14 mouse cellular contexts compared by ENCODE assay signal in the genomic region with DNA sequence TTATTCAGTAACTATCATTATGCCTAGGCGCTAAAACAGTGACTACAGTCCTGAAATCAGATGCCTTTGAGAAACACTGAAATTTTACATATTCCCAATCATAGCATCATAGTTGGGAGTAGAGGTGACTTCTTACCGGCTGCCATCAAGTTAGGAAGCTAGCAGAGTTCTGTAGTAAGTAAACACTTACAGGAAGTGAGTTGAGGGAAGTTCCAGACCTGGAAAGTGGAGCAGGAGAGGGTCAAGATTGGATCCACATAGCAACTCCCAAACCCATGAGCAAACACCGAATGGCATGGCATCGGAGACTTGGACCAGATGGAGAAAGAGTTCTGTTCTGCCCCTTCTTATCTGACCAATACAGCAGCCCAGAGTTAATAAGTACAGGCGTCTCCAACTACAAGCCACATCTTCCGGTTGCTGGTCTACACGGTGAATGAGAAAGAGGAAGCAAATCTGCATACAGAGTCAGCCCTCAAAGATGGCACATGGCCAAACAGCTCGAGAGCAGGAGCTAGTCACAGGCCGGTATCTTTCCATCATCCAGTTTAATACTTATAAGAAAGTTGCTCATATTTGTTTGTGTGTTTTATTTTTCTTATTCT.
DNase-seq lines count a peak whose midpoint lies in the region; ATAC-seq lines count a peak whose summit lies in the region.
"Had no signal": no experiment of that assay in that cellular context is flagged by ENCODE, and none has a peak within 500 bp of the region (broad histone marks: within the 10 kb centered on the region; RNA-seq: fewer than 3 reads in every experiment).

No protein-coding gene starts in this region.

- no peak for ATAC-seq in midbrain, embryonic 11.5 days (ENCODE audit: low FRiP score)
- ATAC-seq in midbrain, embryonic 16.5 days, result no peak
- ATAC-seq in cerebellum, adult (ENCODE audit: insufficient number of reproducible peaks, low FRiP score, low TSS enrichment), result no peak
- ATAC-seq: forebrain, embryonic 13.5 days had no signal

- H3K9me3 ChIP-seq in midbrain, embryonic 11.5 days (ENCODE audit: control insufficient read depth, low read length), result no peaks in the 10 kb centered on the region
- H3K9me3 ChIP-seq in midbrain, embryonic 16.5 days (replicated peaks; ENCODE audit: control insufficient read depth, low read length, poor library complexity, severe bottlenecking), result no peaks in the 10 kb centered on the region
- H3K9me3 ChIP-seq: forebrain, embryonic 13.5 days; hindbrain, embryonic 15.5 days; stomach, embryonic 15.5 days had no signal

- H3K4me2 ChIP-seq in midbrain, embryonic 11.5 days, result no peak overlapping the region
- H3K4me2 ChIP-seq in midbrain, embryonic 16.5 days (ENCODE audit: low read length), result no peak overlapping the region
- H3K4me2 ChIP-seq: forebrain, embryonic 13.5 days; hindbrain, embryonic 15.5 days; stomach, embryonic 15.5 days had no signal

- no peaks in the 10 kb centered on the region for H3K27me3 ChIP-seq in midbrain, embryonic 11.5 days (ENCODE audit: control insufficient read depth, insufficient read depth, low read length)
- no peaks in the 10 kb centered on the region for H3K27me3 ChIP-seq in midbrain, embryonic 16.5 days (ENCODE audit: control insufficient read depth, insufficient read depth, low read depth, low read length)
- H3K27me3 ChIP-seq: CH12.LX; hindbrain, embryonic 15.5 days; stomach, embryonic 15.5 days had no signal

- H3K4me3 ChIP-seq in midbrain, embryonic 11.5 days (ENCODE audit: low read depth, low read length), result no peak overlapping the region
- H3K4me3 ChIP-seq in midbrain, embryonic 16.5 days (ENCODE audit: low read depth, low read length), result no peak overlapping the region
- H3K4me3 ChIP-seq: forebrain, embryonic 13.5 days; hindbrain, embryonic 15.5 days; stomach, embryonic 15.5 days had no signal

- no peak overlapping the region for H3K9ac ChIP-seq in midbrain, embryonic 11.5 days (ENCODE audit: low read length)
- no peak overlapping the region for H3K9ac ChIP-seq in midbrain, embryonic 16.5 days (ENCODE audit: low read depth, low read length)
- H3K9ac ChIP-seq: forebrain, embryonic 13.5 days; hindbrain, embryonic 15.5 days; stomach, embryonic 15.5 days had no signal

- H3K36me3 ChIP-seq in midbrain, embryonic 11.5 days (ENCODE audit: control insufficient read depth, insufficient read depth, low read length), result no peaks in the 10 kb centered on the region
- H3K36me3 ChIP-seq in midbrain, embryonic 16.5 days (ENCODE audit: control insufficient read depth, insufficient read depth, low read length), result no peaks in the 10 kb centered on the region
- H3K36me3 ChIP-seq: hindbrain, embryonic 15.5 days; stomach, embryonic 15.5 days had no signal

- peak; percentile 7 for DNase-seq in gastrocnemius, postnatal 14 days
- no peak for DNase-seq in gastrocnemius, postnatal 36 days
- DNase-seq in midbrain, embryonic 11.5 days (ENCODE audit: low spot score, missing footprints), result peak; percentile 23
- DNase-seq in lung, postnatal 36 days, result peak; percentile 72
- peak; percentile 50 for DNase-seq in thymus, postnatal 25 days
- DNase-seq in gastrocnemius, adult 8-10 months (ENCODE audit: low spot score in 2 of 2), result no peak
- DNase-seq: adrenal gland, adult 8-10 months had no signal

- H3K4me1 ChIP-seq in midbrain, embryonic 11.5 days (ENCODE audit: control insufficient read depth, insufficient read depth, low read length), result no peaks in the 10 kb centered on the region
- no peaks in the 10 kb centered on the region for H3K4me1 ChIP-seq in midbrain, embryonic 16.5 days (ENCODE audit: control insufficient read depth, insufficient read depth, low read length)
- H3K4me1 ChIP-seq: forebrain, embryonic 13.5 days; hindbrain, embryonic 15.5 days; stomach, embryonic 15.5 days had no signal

- intact Hi-C loops in gastrocnemius, postnatal 14 days (cut with DNase I; ENCODE audit: low total_unique reads), result no loop called here
- intact Hi-C loops in gastrocnemius, postnatal 36 days (cut with DNase I), result no loop called here

- H3K27ac ChIP-seq in midbrain, embryonic 11.5 days (ENCODE audit: low read depth, low read length), result no peak overlapping the region
- no peak overlapping the region for H3K27ac ChIP-seq in midbrain, embryonic 16.5 days (ENCODE audit: low read length)
- H3K27ac ChIP-seq: forebrain, embryonic 13.5 days; hindbrain, embryonic 15.5 days; macrophage; stomach, embryonic 15.5 days had no signal

- 95% methylated on average over 9 of the region's 9 CpGs for WGBS in midbrain, embryonic 11.5 days
- WGBS in midbrain, embryonic 16.5 days, result 87% methylated on average over 9 of the region's 9 CpGs

Comparison
In these comparisons a context has a peak if more than half of its experiments do, and no peak if none do; other contexts are left out.
1. DNase-seq: peak in gastrocnemius, postnatal 14 days (single experiment), midbrain, embryonic 11.5 days (single experiment), lung, postnatal 36 days (single experiment) and thymus, postnatal 25 days (single experiment); none in gastrocnemius, postnatal 36 days (0 of 2) and gastrocnemius, adult 8-10 months (0 of 2).